Mouse (Mus musculus): Measurements from ENCODE around the gene Mkln1.
A peak's percentile ranks its signal among the peaks of the same experiment; 100 is the strongest.

Gene Mkln1

GRCm38 (mm10) chr6:31398431-31399205, at the start of gene Mkln1:
Gene Mkln1 (plus strand): TSS chr6:31398735.
- peak; percentile 95 for DNase-seq (ENCODE audit: low read depth, low spot score)

- peak; percentile 78 for DNase-seq (ENCODE audit: low read depth, low spot score)
Observed at GRCm38 (mm10) chr6:31356444-31357191, 41.9 kb upstream of the Mkln1 start.

- DNase-seq (ENCODE audit: low read depth, low spot score): peak; percentile 88
Observed at GRCm38 (mm10) chr6:31357286-31357685, 41.2 kb upstream of the Mkln1 start.

GRCm38 (mm10) chr6:31362617-31363016, 35.9 kb upstream of the Mkln1 start:
- DNase-seq (ENCODE audit: low read depth, low spot score): no peak

GRCm38 (mm10) chr6:31364399-31364798, 34.1 kb upstream of the Mkln1 start:
- DNase-seq (ENCODE audit: low read depth, low spot score): no peak

GRCm38 (mm10) chr6:31367947-31368346, 30.6 kb upstream of the Mkln1 start:
- DNase-seq (ENCODE audit: low read depth, low spot score): no peak

- DNase-seq (ENCODE audit: low read depth, low spot score): peak; percentile 37
Observed at GRCm38 (mm10) chr6:31368559-31368958, 30.0 kb upstream of the Mkln1 start.

GRCm38 (mm10) chr6:31369875-31370274, 28.7 kb upstream of the Mkln1 start:
- peak; percentile 63 for DNase-seq (ENCODE audit: low read depth, low spot score)

GRCm38 (mm10) chr6:31370550-31371061, 27.9 kb upstream of the Mkln1 start:
- peak; percentile 39 for DNase-seq (ENCODE audit: low read depth, low spot score)

- DNase-seq (ENCODE audit: low read depth, low spot score): peak; percentile 47
Observed at GRCm38 (mm10) chr6:31371140-31371539, 27.4 kb upstream of the Mkln1 start.

- no peak for DNase-seq (ENCODE audit: low read depth, low spot score)
Observed at GRCm38 (mm10) chr6:31372620-31373019, 25.9 kb upstream of the Mkln1 start.

GRCm38 (mm10) chr6:31373084-31373673, 25.4 kb upstream of the Mkln1 start:
- DNase-seq (ENCODE audit: low read depth, low spot score): no peak

GRCm38 (mm10) chr6:31382989-31383388, 15.5 kb upstream of the Mkln1 start:
- DNase-seq (ENCODE audit: low read depth, low spot score): no peak

GRCm38 (mm10) chr6:31384794-31385193, 13.7 kb upstream of the Mkln1 start:
- DNase-seq (ENCODE audit: low read depth, low spot score): peak; percentile 29

- DNase-seq (ENCODE audit: low read depth, low spot score): peak; percentile 9
Observed at GRCm38 (mm10) chr6:31385281-31386145, 13.0 kb upstream of the Mkln1 start.

GRCm38 (mm10) chr6:31389716-31390115, 8.8 kb upstream of the Mkln1 start:
- DNase-seq (ENCODE audit: low read depth, low spot score): no peak

- DNase-seq (ENCODE audit: low read depth, low spot score): peak; percentile 77
Observed at GRCm38 (mm10) chr6:31390243-31390981, 8.1 kb upstream of the Mkln1 start.

- no peak for DNase-seq (ENCODE audit: low read depth, low spot score)
Observed at GRCm38 (mm10) chr6:31392871-31393270, 5.7 kb upstream of the Mkln1 start.

GRCm38 (mm10) chr6:31396118-31396517, 2.4 kb upstream of the Mkln1 start:
- DNase-seq (ENCODE audit: low read depth, low spot score): no peak

GRCm38 (mm10) chr6:31397308-31397707, 1.2 kb upstream of the Mkln1 start:
- no peak for DNase-seq (ENCODE audit: low read depth, low spot score)

All from brain, adult 2 months (tissue).